In the genomic region with DNA sequence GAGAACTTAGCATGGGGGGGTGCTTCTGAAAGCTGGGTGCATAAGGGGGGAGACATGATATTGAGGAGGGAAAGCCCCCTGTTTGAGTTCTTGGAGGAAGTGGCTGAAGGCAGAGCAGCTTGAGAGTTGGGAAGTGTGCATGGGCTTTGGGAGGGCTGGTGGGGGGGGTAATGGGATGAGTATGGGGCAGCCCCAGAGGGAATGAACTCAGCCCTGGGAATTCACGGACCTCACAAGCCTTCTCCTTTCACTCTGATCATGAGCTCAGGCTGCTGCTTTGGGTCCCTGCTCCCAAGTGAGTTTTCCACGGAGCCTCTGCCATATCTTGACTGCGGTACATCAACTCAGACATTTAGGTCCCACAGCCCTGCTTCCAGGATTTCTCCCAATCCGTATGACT, we compare ENCODE assay signal across 15 mouse cellular contexts. TPM values are rescaled to one million over a fixed set of nuclear protein-coding genes. Genes with fewer than 3 reads are reported as not detected.
"Had no signal": no experiment of that assay in that cellular context is flagged by ENCODE, and none has a peak within 500 bp of the region (broad histone marks: within the 10 kb centered on the region; RNA-seq: fewer than 3 reads in every experiment).

No protein-coding gene starts in this region.

- DNase-seq: left cerebral cortex, postnatal 4 days; lung, embryonic 14.5 days had no signal

- H3K4me1 ChIP-seq: limb, embryonic 13.5 days; midbrain, embryonic 13.5 days; neural tube, embryonic 15.5 days had no signal

- H3K9me3 ChIP-seq: limb, embryonic 13.5 days; midbrain, embryonic 13.5 days; neural tube, embryonic 15.5 days had no signal

- H3K9ac ChIP-seq: limb, embryonic 13.5 days; liver, embryonic 14.5 days; lung, embryonic 14.5 days; midbrain, embryonic 13.5 days; neural tube, embryonic 15.5 days had no signal

- H3K27ac ChIP-seq: limb, embryonic 13.5 days; liver, embryonic 14.5 days; midbrain, embryonic 13.5 days; neural tube, embryonic 15.5 days had no signal

- H3K4me2 ChIP-seq: lung, embryonic 14.5 days; midbrain, embryonic 13.5 days; neural tube, embryonic 15.5 days had no signal

- H3K4me3 ChIP-seq: limb, embryonic 13.5 days; midbrain, embryonic 13.5 days; myocyte; neural tube, embryonic 15.5 days had no signal

- H3K36me3 ChIP-seq: limb, embryonic 13.5 days; midbrain, embryonic 13.5 days; neural tube, embryonic 15.5 days had no signal

- ATAC-seq: intestine, postnatal 0 days; midbrain, embryonic 13.5 days had no signal

RNA-seq across cellular contexts. Expression of a gene that starts 0.6 kb away (rescaled TPM):
- total RNA-seq: layer of hippocampus, adult 18-20 months; left cerebral cortex, adult 18-20 months; midbrain, postnatal 0 days had no signal
- polyA plus RNA-seq: midbrain, embryonic 13.5 days had no signal

RNA-seq across cellular contexts. Expression of a gene that starts 2.7 kb away (rescaled TPM):
- polyA plus RNA-seq: kidney, embryonic 16.5 days; limb, embryonic 13.5 days had no signal

RNA-seq across cellular contexts. Expression of a gene that starts 8.2 kb away (rescaled TPM):
- polyA plus RNA-seq: lung, embryonic 14.5 days had no signal

RNA-seq across cellular contexts. Expression of a gene that starts 18.2 kb away (rescaled TPM):
- total RNA-seq: layer of hippocampus, adult 18-20 months; layer of hippocampus, postnatal 14 days; left cerebral cortex, adult 18-20 months; left cerebral cortex, postnatal 10 days; left cerebral cortex, postnatal 4 days; midbrain, postnatal 0 days had no signal
- polyA plus RNA-seq: neural tube, embryonic 11.5 days; neural tube, embryonic 15.5 days had no signal
